Mouse (Mus musculus) cerebellum, adult 8-10 months (tissue): ENCODE results near the gene Dkc1.

Experiments used
- DNase-seq: peaks from one replicate; pipeline ENCODE4 v3.0.0; 2022

The Dkc1 gene

GRCm38 (mm10) chrX:75095369-75096162 lies at the start of gene Dkc1:
Gene Dkc1 (plus strand): TSS chrX:75095854.
- DNase-seq, result peak; percentile 87

- DNase-seq, result no peak
Measured at GRCm38 (mm10) chrX:75045931-75046330, 49.7 kb upstream of the Dkc1 start.

- no peak for DNase-seq
Measured at GRCm38 (mm10) chrX:75046921-75047635, 48.6 kb upstream of the Dkc1 start.

GRCm38 (mm10) chrX:75056120-75056775 lies 39.4 kb upstream of the Dkc1 start:
- no peak for DNase-seq

GRCm38 (mm10) chrX:75082351-75082750 lies 13.3 kb upstream of the Dkc1 start:
- DNase-seq, result no peak

GRCm38 (mm10) chrX:75083982-75084773 lies 11.5 kb upstream of the Dkc1 start:
- peak; percentile 10 for DNase-seq

- DNase-seq, result peak; percentile 22
Measured at GRCm38 (mm10) chrX:75084774-75085508, 10.7 kb upstream of the Dkc1 start, which contains the start of gene Gab3. Gene Gab3 (minus strand): TSS chrX:75085458.

- DNase-seq, result no peak
Measured at GRCm38 (mm10) chrX:75085654-75086053, 10.0 kb upstream of the Dkc1 start.

GRCm38 (mm10) chrX:75096163-75096770 lies 613 bp downstream of the Dkc1 start:
- no peak for DNase-seq

GRCm38 (mm10) chrX:75098799-75099198 lies 3.1 kb downstream of the Dkc1 start:
- no peak for DNase-seq

GRCm38 (mm10) chrX:75102293-75102692 lies 6.6 kb downstream of the Dkc1 start:
- no peak for DNase-seq

GRCm38 (mm10) chrX:75115550-75115949 lies 19.9 kb downstream of the Dkc1 start:
- no peak for DNase-seq

- DNase-seq, result no peak
Measured at GRCm38 (mm10) chrX:75125606-75126005, 30.0 kb downstream of the Dkc1 start.

- no peak for DNase-seq
Measured at GRCm38 (mm10) chrX:75126893-75127292, 31.2 kb downstream of the Dkc1 start.

GRCm38 (mm10) chrX:75128333-75128980 lies 32.8 kb downstream of the Dkc1 start:
- peak; percentile 9 for DNase-seq

- DNase-seq, result no peak
Measured at GRCm38 (mm10) chrX:75129474-75129873, 33.8 kb downstream of the Dkc1 start.

- peak; percentile 67 for DNase-seq
Measured at GRCm38 (mm10) chrX:75130467-75131160, 35.0 kb downstream of the Dkc1 start, which contains the start of gene Mpp1. Gene Mpp1 (minus strand): TSS chrX:75131016.

- no peak for DNase-seq
Measured at GRCm38 (mm10) chrX:75136938-75137337, 41.3 kb downstream of the Dkc1 start.

GRCm38 (mm10) chrX:75137729-75138128 lies 42.1 kb downstream of the Dkc1 start:
- no peak for DNase-seq

GRCm38 (mm10) chrX:75138182-75138581 lies 42.5 kb downstream of the Dkc1 start:
- no peak for DNase-seq
